Mouse (Mus musculus): ENCODE results near the gene Lzts3.

DNA sequence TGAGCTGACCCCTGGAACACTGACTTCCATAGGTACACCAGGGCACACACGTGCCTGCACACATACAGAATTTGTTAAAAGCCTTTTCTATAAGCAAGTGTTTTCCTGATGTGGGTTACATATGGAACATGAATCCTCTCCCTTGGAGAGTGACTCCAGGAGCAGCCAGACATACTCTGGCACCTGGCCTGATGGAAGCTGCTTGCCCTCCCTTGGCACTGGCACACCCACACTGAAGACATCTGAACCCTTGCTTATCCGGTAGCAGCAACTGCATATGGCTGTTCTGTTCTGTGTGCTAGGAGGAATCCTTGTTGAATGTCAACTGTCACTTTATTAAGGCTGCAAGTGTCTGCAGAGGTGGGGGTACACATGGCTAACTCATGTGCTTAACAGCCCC, 51.6 kb downstream of the Lzts3 start:
- TF ChIP-seq CTCF (IDR thresholded peaks at IDR 0.05; ENCODE audit: low read depth, low read length) (no peak), POLR2A (IDR thresholded peaks at IDR 0.05; ENCODE audit: extremely low read depth, insufficient read depth, low read length) (no peak)

All from liver, adult 2 months (tissue).